In genomic region chr17:45445923-45446322, GRCm38 (mm10) we compare ENCODE assay signal across 14 mouse cellular contexts. TPM values are rescaled to one million over a fixed set of nuclear protein-coding genes. Genes with fewer than 3 reads are reported as not detected.
"Had no signal": no experiment of that assay in that cellular context is flagged by ENCODE, and none has a peak within 500 bp of the region (broad histone marks: within the 10 kb centered on the region; RNA-seq: fewer than 3 reads in every experiment).

No protein-coding gene starts in this region.

- H3K9ac ChIP-seq: kidney, embryonic 15.5 days; limb, embryonic 15.5 days; liver, embryonic 12.5 days; lung, embryonic 15.5 days had no signal

- DNase-seq: kidney, adult 2 months; kidney, postnatal 14 days; lung, postnatal 14 days; right cerebral cortex, adult 18-20 months; right cerebral cortex, postnatal 25 days; thymus, postnatal 36 days had no signal

- H3K4me1 ChIP-seq: kidney, embryonic 15.5 days; limb, embryonic 15.5 days; liver, embryonic 12.5 days; lung, embryonic 15.5 days had no signal

- H3K27me3 ChIP-seq: kidney, embryonic 15.5 days; limb, embryonic 15.5 days; liver, embryonic 12.5 days; lung, embryonic 15.5 days had no signal

- H3K4me3 ChIP-seq: kidney, embryonic 15.5 days; limb, embryonic 15.5 days; liver, embryonic 12.5 days; lung, embryonic 15.5 days had no signal

- ATAC-seq: liver, embryonic 12.5 days; midbrain, embryonic 16.5 days had no signal

- H3K9me3 ChIP-seq: kidney, embryonic 15.5 days; limb, embryonic 15.5 days; liver, embryonic 12.5 days; lung, embryonic 15.5 days had no signal

- H3K27ac ChIP-seq: kidney, embryonic 15.5 days; limb, embryonic 15.5 days; liver, embryonic 12.5 days; lung, embryonic 15.5 days; macrophage had no signal

RNA-seq across cellular contexts. Expression of gene Spats1, which starts 29.3 kb away (rescaled TPM):
- polyA plus RNA-seq: large intestine, adult 2 months; macrophage; small intestine, adult 2 months had no signal
